Mouse (Mus musculus): Measurements from ENCODE around the gene Ascc2. TPM values are rescaled to one million over a fixed set of nuclear protein-coding genes. Genes with fewer than 3 reads are reported as not detected.

Ascc2 gene
- polyA plus RNA-seq, 2 experiments = 10.0 to 15.0 TPM

DNA sequence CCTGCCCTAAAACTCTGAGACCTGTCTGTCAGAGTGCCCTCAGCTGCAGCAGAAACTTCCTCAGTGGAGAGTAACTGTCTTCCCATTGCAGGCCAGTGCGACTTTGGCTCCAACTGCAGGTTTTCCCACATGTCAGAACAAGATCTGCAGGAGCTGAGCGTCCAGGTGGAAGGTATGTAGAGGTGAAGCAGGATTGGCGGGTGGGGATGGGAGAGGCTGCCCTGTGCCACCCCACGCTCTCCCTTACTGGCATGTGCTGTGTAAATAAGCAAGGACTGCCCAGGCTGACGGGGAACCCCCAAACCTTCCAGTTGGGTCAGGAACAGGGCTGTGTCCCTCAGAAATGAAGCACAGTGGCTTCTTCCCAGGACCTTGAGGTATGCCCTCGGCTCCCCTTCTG is 92.5 kb downstream of the Ascc2 start:
- Histone ChIP-seq H3K27ac (no peak overlapping the region), H3K36me3 (replicated peaks; ENCODE audit: control insufficient read depth, insufficient read depth, low read depth) (no peaks in the 10 kb centered on the region), H3K9me3 (ENCODE audit: control insufficient read depth, low read length) (no peaks in the 10 kb centered on the region), H3K4me2 (ENCODE audit: low read depth) (no peak overlapping the region), H3K4me1 (replicated peaks; ENCODE audit: control insufficient read depth in 2 of 2, insufficient read depth in 2 of 2, low read length in 1 of 2) (no peaks in the 10 kb centered on the region), H3K4me3 (ENCODE audit: insufficient read depth in 1 of 2, low read depth in 2 of 2, low read length in 2 of 2) (no peak overlapping the region), H3K27me3 (ENCODE audit: control insufficient read depth, insufficient read depth, low read length) (no peaks in the 10 kb centered on the region), H3K9ac (replicated peaks) (no peak overlapping the region)
- DNase-seq (ENCODE audit: low read depth in 3 of 3, low spot score in 3 of 3) (no peak), ATAC-seq (ENCODE audit: insufficient read depth) (no peak)
- WGBS (ENCODE audit: insufficient replicate concordance) = 71% methylated on average over 6 of the region's 6 CpGs
- no peak for TF ChIP-seq EP300 (IDR thresholded peaks at IDR 0.05; ENCODE audit: low read depth)
- no peak for TF ChIP-seq CTCF (IDR thresholded peaks at IDR 0.05; ENCODE audit: low read depth)

- no peaks in the 10 kb centered on the region for H3K36me3 ChIP-seq (replicated peaks; ENCODE audit: control insufficient read depth, insufficient read depth, low read depth)
- H3K4me3 ChIP-seq (ENCODE audit: insufficient read depth in 1 of 2, low read depth in 2 of 2, low read length in 2 of 2) = no peak overlapping the region
- H3K4me1 ChIP-seq (replicated peaks; ENCODE audit: control insufficient read depth in 2 of 2, insufficient read depth in 2 of 2, low read length in 1 of 2) = no peaks in the 10 kb centered on the region
- no peak overlapping the region for H3K9ac ChIP-seq (replicated peaks)
- no peak for TF ChIP-seq CTCF (IDR thresholded peaks at IDR 0.05; ENCODE audit: low read depth)
- no peak for TF ChIP-seq EP300 (IDR thresholded peaks at IDR 0.05; ENCODE audit: low read depth)
- H3K27ac ChIP-seq = no peak overlapping the region
- no peaks in the 10 kb centered on the region for H3K9me3 ChIP-seq (ENCODE audit: control insufficient read depth, low read length)
- DNase-seq (ENCODE audit: low read depth in 3 of 3, low spot score in 3 of 3) (no peak), ATAC-seq (ENCODE audit: insufficient read depth) (no peak)
- 83% methylated on average over 5 of the region's 5 CpGs for WGBS (ENCODE audit: insufficient replicate concordance)
- no peaks in the 10 kb centered on the region for H3K27me3 ChIP-seq (ENCODE audit: control insufficient read depth, insufficient read depth, low read length)
- H3K4me2 ChIP-seq (ENCODE audit: low read depth) = no peak overlapping the region
Measured at GRCm38 (mm10) chr11:4730913-4731312, 93.4 kb downstream of the Ascc2 start.

DNA sequence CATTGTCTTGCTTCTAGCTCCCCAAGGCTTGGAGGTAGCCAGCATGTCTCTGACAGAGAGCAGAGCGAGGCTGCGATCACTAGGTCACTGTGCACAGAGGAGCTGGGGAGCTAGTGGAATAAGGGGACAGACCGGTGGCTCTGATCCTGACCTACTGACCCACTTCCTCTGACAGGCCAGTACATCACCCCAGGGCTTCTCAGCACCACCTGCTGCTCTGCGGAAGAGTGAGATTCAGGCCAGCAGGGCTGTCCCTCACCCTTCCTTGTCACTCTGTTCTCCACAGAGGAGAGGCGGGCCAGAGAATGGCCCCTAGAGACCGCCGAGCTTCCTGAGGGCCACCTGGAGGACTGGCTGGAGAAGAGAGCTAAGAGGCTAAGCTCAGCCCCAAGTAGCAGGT is 94.2 kb downstream of the Ascc2 start:
- H3K27ac ChIP-seq = no peak overlapping the region
- WGBS (ENCODE audit: insufficient replicate concordance) = 80% methylated on average over 7 of the region's 7 CpGs
- no peak for TF ChIP-seq EP300 (IDR thresholded peaks at IDR 0.05; ENCODE audit: low read depth)
- TF ChIP-seq CTCF (IDR thresholded peaks at IDR 0.05; ENCODE audit: low read depth) = no peak
- DNase-seq (ENCODE audit: low read depth in 3 of 3, low spot score in 3 of 3) (no peak), ATAC-seq (ENCODE audit: insufficient read depth) (no peak)
- no peak overlapping the region for H3K4me3 ChIP-seq (ENCODE audit: insufficient read depth in 1 of 2, low read depth in 2 of 2, low read length in 2 of 2)
- no peaks in the 10 kb centered on the region for H3K27me3 ChIP-seq (ENCODE audit: control insufficient read depth, insufficient read depth, low read length)
- H3K4me1 ChIP-seq (replicated peaks; ENCODE audit: control insufficient read depth in 2 of 2, insufficient read depth in 2 of 2, low read length in 1 of 2) = no peaks in the 10 kb centered on the region
- H3K9me3 ChIP-seq (ENCODE audit: control insufficient read depth, low read length) = no peaks in the 10 kb centered on the region
- no peak overlapping the region for H3K9ac ChIP-seq (replicated peaks)
- H3K4me2 ChIP-seq (ENCODE audit: low read depth) = no peak overlapping the region
- H3K36me3 ChIP-seq (replicated peaks; ENCODE audit: control insufficient read depth, insufficient read depth, low read depth) = no peaks in the 10 kb centered on the region

GRCm38 (mm10) chr11:4734179-4734578 is 96.6 kb downstream of the Ascc2 start:
- ATAC-seq (ENCODE audit: insufficient read depth) = no peak
- H3K27me3 ChIP-seq (ENCODE audit: control insufficient read depth, insufficient read depth, low read length) = no peaks in the 10 kb centered on the region
- no peak overlapping the region for H3K27ac ChIP-seq
- H3K9ac ChIP-seq (replicated peaks) = no peak overlapping the region
- H3K4me1 ChIP-seq (replicated peaks; ENCODE audit: control insufficient read depth in 2 of 2, insufficient read depth in 2 of 2, low read length in 1 of 2) = no peaks in the 10 kb centered on the region
- no peak overlapping the region for H3K4me2 ChIP-seq (ENCODE audit: low read depth)
- no peaks in the 10 kb centered on the region for H3K9me3 ChIP-seq (ENCODE audit: control insufficient read depth, low read length)
- 34% methylated on average over 12 of the region's 12 CpGs for WGBS (ENCODE audit: insufficient replicate concordance)
- no peak for DNase-seq (ENCODE audit: low read depth in 3 of 3, low spot score in 3 of 3)
- H3K4me3 ChIP-seq (ENCODE audit: insufficient read depth in 1 of 2, low read depth in 2 of 2, low read length in 2 of 2) = no peak overlapping the region
- TF ChIP-seq CTCF (IDR thresholded peaks at IDR 0.05; ENCODE audit: low read depth) (peak; percentile 46), EP300 (IDR thresholded peaks at IDR 0.05; ENCODE audit: low read depth) (no peak)
- no peaks in the 10 kb centered on the region for H3K36me3 ChIP-seq (replicated peaks; ENCODE audit: control insufficient read depth, insufficient read depth, low read depth)

Other genes with a start within 250 kb of the Ascc2 start
- gene Hormad2, start 196.6 kb upstream of the Ascc2 start, polyA plus RNA-seq (2012; rRNA removed) = 0.11 and 0.32 TPM in 2 replicates
- gene Hormad2, start 196.6 kb upstream of the Ascc2 start, polyA plus RNA-seq (2014; fragmentation: Nextera tagmentation; extraction: Ambion mirVana) = 0.23 and 0.33 TPM in 2 replicates
- gene Mtmr3, start 42.9 kb upstream of the Ascc2 start, polyA plus RNA-seq (2012; rRNA removed) = 18.0 and 20.3 TPM in 2 replicates
- 24.3 and 27.2 TPM in 2 replicates for gene Mtmr3, start 42.9 kb upstream of the Ascc2 start, polyA plus RNA-seq (2014; fragmentation: Nextera tagmentation; extraction: Ambion mirVana)
- not detected in 2 replicates for gene Gm11032, start 17.7 kb upstream of the Ascc2 start, polyA plus RNA-seq (2012; rRNA removed)
- gene Gm11032, start 17.7 kb upstream of the Ascc2 start, polyA plus RNA-seq (2014; fragmentation: Nextera tagmentation; extraction: Ambion mirVana) = not detected in 2 replicates
- 481 and 569 TPM in 2 replicates for gene Uqcr10, start 66.6 kb downstream of the Ascc2 start, polyA plus RNA-seq (2012; rRNA removed)
- gene Uqcr10, start 66.6 kb downstream of the Ascc2 start, polyA plus RNA-seq (2014; fragmentation: Nextera tagmentation; extraction: Ambion mirVana) = 728 and 747 TPM in 2 replicates
- gene Zmat5, start 66.9 kb downstream of the Ascc2 start, polyA plus RNA-seq (2012; rRNA removed) = 15.5 and 15.9 TPM in 2 replicates
- gene Zmat5, start 66.9 kb downstream of the Ascc2 start, polyA plus RNA-seq (2014; fragmentation: Nextera tagmentation; extraction: Ambion mirVana) = 25.7 and 26.3 TPM in 2 replicates
- 0.02 TPM in 2 replicates for gene Cabp7, start 109.0 kb downstream of the Ascc2 start, polyA plus RNA-seq (2012; rRNA removed)
- 0.04 and 0.09 TPM in 2 replicates for gene Cabp7, start 109.0 kb downstream of the Ascc2 start, polyA plus RNA-seq (2014; fragmentation: Nextera tagmentation; extraction: Ambion mirVana)
- 9.3 and 12.1 TPM in 2 replicates for gene Nf2, start 211.8 kb downstream of the Ascc2 start, polyA plus RNA-seq (2012; rRNA removed)
- 10.7 TPM in 2 replicates for gene Nf2, start 211.8 kb downstream of the Ascc2 start, polyA plus RNA-seq (2014; fragmentation: Nextera tagmentation; extraction: Ambion mirVana)
- 33.2 and 41.9 TPM in 2 replicates for gene Nipsnap1, start 236.2 kb downstream of the Ascc2 start, polyA plus RNA-seq (2012; rRNA removed)
- 63.4 and 70.2 TPM in 2 replicates for gene Nipsnap1, start 236.2 kb downstream of the Ascc2 start, polyA plus RNA-seq (2014; fragmentation: Nextera tagmentation; extraction: Ambion mirVana)

Measured in liver, embryonic 14.5 days (tissue).